Mouse (Mus musculus) NIH3T3 (cell line): Measurements from ENCODE around the gene Gadd45gip1.
"Not testable (repeated sequence)": the region's sequence is repeated elsewhere in the genome, so short reads cannot be mapped to it uniquely, and the experiment has no call there.

Experiments used
- DNase-seq: peaks from one replicate; pipeline ENCODE4 v3.0.0-alpha.2; 2012; ENCODE audit warnings: low read depth

The Gadd45gip1 gene

GRCm38 (mm10) chr8:84797256-84797797, 34.0 kb upstream of the Gadd45gip1 start:
- DNase-seq = no peak

GRCm38 (mm10) chr8:84797971-84798370, 33.4 kb upstream of the Gadd45gip1 start:
- no peak for DNase-seq

GRCm38 (mm10) chr8:84798446-84799135, 32.7 kb upstream of the Gadd45gip1 start:
- no peak for DNase-seq

- peak; percentile 92 for DNase-seq
These were observed 32.0 kb upstream of the Gadd45gip1 start for GRCm38 (mm10) chr8:84799136-84799931.

GRCm38 (mm10) chr8:84799999-84800831, 31.1 kb upstream of the Gadd45gip1 start, which contains the start of gene Nfix:
TSS of gene Nfix (minus strand) at chr8:84800344.
- peak; percentile 90 for DNase-seq

GRCm38 (mm10) chr8:84806031-84806430, 25.3 kb upstream of the Gadd45gip1 start:
- no peak for DNase-seq

GRCm38 (mm10) chr8:84809109-84809940, 22.0 kb upstream of the Gadd45gip1 start:
- no peak for DNase-seq

GRCm38 (mm10) chr8:84809941-84810280, 21.4 kb upstream of the Gadd45gip1 start:
- DNase-seq = no peak

GRCm38 (mm10) chr8:84810896-84811295, 20.4 kb upstream of the Gadd45gip1 start:
- peak; percentile 96 for DNase-seq

- DNase-seq = no peak
These were observed 20.0 kb upstream of the Gadd45gip1 start for GRCm38 (mm10) chr8:84811303-84811702.

GRCm38 (mm10) chr8:84813059-84813458, 18.3 kb upstream of the Gadd45gip1 start:
- DNase-seq = peak; percentile 90

- DNase-seq = no peak
These were observed 17.5 kb upstream of the Gadd45gip1 start for GRCm38 (mm10) chr8:84813830-84814229.

- DNase-seq = no peak
These were observed 17.1 kb upstream of the Gadd45gip1 start for GRCm38 (mm10) chr8:84814240-84814554.

GRCm38 (mm10) chr8:84814555-84815441, 16.5 kb upstream of the Gadd45gip1 start:
- DNase-seq = no peak

- DNase-seq = peak; percentile 96
These were observed 15.8 kb upstream of the Gadd45gip1 start for GRCm38 (mm10) chr8:84815547-84815946.

GRCm38 (mm10) chr8:84816117-84816516, 15.2 kb upstream of the Gadd45gip1 start:
- DNase-seq = no peak

GRCm38 (mm10) chr8:84822723-84823122, 8.6 kb upstream of the Gadd45gip1 start, which contains the start of gene Dand5:
TSS of gene Dand5 (minus strand) at chr8:84822823.
- DNase-seq = no peak

- DNase-seq = peak; percentile 86
These were observed 7.7 kb upstream of the Gadd45gip1 start for GRCm38 (mm10) chr8:84823653-84824052.

GRCm38 (mm10) chr8:84825636-84826035, 5.7 kb upstream of the Gadd45gip1 start:
- DNase-seq = no peak

- DNase-seq = not testable (repeated sequence)
These were observed 4.8 kb upstream of the Gadd45gip1 start for GRCm38 (mm10) chr8:84826518-84826917.
